8 mouse cellular contexts compared by ENCODE assay signal in the genomic region with DNA sequence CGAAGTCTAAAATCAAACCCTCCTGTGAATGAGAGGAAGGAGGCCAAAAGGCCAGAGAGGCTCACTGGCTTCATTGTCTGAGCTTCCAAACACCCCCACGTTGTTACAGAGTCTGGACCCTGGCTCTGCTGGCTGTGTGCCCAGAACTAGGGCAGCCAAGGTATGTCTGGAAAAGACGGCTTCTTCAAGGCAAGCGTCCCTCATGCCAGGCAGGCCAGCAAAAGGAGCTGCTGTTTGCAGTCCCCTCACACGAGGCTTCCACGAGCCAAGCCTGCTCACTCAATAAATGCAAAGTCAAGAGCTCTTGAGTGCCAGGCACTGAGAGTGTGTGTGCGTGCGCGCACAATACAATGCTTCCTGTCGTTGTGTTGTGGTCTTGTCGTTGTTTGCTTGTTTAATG.
DNase-seq lines count a peak whose midpoint lies in the region.

No protein-coding gene starts in this region.

- DNase-seq in frontal cortex, postnatal 10 days (ENCODE audit: low spot score in 2 of 2) = peak; percentile 11 to 23
- DNase-seq in frontal cortex, postnatal 25 days (ENCODE audit: low spot score in 2 of 2) = no peak
- peak; percentile 46 to 63 for DNase-seq in urinary bladder, postnatal 4 days (ENCODE audit: low spot score in 2 of 2)
- no peak for DNase-seq in urinary bladder, postnatal 10 days (ENCODE audit: low spot score)
- peak; percentile 60 to 72 for DNase-seq in kidney, adult 8-10 months
- peak; percentile 64 to 77 for DNase-seq in lung, postnatal 4 days
- no peak for DNase-seq in thymus, postnatal 36 days
- DNase-seq in spleen, adult 18-20 months = no peak

Comparison
In these comparisons a context has a peak if more than half of its experiments do, and no peak if none do; other contexts are left out.
1. DNase-seq: peak in frontal cortex, postnatal 10 days (2 of 2), urinary bladder, postnatal 4 days (2 of 2), kidney, adult 8-10 months (2 of 2) and lung, postnatal 4 days (2 of 2); none in frontal cortex, postnatal 25 days (0 of 2), urinary bladder, postnatal 10 days (single experiment), thymus, postnatal 36 days (0 of 2) and spleen, adult 18-20 months (0 of 2).